Mouse (Mus musculus): Measurements from ENCODE around the gene Tnfsf12.

Tnfsf12 gene

DNA sequence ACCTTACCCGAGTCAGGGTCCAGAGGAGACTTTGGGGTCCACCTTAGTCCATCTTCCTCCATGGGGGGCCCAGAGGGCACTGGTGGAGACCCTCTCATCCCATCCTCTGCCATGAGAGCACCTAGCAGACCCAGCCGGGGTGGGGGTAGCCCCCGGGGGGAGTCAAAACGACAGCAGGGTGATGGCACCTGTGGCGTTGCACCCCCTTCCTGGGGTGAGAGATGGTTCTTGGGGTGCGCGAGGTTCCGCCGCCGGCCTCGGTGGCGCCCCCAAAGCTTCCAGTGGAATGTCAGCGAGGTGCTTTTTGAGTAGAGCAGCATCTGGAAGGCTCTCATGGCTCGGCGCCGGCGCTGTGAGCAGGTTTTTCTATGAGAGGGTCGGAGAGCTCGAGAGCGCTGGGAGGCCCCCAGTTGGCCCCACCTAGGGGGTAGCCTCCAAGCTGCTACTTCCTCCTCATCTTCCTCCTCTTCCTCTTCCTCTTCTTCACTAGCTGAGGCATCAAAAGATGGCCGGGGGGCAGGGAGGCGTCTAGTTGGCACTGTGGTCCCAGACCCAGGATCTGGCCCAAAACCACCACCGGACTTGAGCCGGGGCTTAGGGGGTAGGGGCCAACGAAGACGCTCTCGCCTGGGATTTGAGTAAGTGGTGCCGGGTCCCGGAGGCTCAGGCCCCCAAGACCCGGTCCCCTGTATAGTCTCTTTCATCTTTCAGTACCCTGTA is 15.4 kb downstream of the Tnfsf12 start:
- DNase-seq, result no peak

DNA sequence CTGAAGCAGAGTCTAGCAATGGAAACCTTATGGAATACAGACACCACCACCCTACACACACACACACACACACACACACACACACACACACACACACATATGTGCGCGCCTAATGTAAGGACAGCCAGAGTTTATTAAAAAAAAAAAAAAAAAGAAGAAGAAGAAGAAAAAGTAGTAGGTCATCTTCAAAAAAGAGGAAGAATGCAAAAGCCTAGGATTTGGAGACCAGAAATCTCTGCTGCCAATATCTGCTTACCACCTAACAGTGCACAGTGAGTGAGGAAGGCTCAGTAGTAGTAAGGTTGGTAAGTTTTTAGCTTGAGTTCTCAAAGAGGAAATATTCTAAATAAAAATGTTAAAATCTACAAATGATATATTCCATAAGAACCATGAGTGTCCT is 16.5 kb downstream of the Tnfsf12 start:
- no peak for DNase-seq

DNA sequence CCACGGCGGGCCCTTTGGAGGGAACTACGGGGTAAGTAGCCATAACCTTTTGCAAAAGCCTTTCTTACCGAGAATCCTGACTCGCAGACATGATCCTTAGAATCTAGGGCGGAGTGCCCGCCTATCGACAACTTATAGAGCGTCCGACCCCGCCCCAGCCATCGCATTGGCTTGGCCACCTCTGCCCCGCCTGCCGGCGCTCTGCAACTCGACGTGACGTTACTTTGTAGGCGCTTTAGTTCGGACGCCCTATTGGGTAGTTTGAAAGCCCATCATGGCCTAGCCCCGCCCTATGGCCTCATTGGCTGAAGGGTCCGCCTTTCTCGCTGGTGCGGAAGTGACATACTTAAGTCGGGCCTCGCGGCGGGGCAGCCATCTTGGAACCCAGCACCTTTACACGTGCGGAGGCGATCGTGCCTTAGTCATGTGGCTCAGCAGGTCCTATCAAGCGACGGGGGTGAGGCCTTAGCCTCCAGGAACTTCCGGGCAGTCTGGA is 23.4 kb downstream of the Tnfsf12 start, which contains the start of gene Eif4a1:
TSS of gene Eif4a1 (minus strand) at position 213 of the 496 bp plus-strand sequence.
- DNase-seq, result peak; percentile 98

DNA sequence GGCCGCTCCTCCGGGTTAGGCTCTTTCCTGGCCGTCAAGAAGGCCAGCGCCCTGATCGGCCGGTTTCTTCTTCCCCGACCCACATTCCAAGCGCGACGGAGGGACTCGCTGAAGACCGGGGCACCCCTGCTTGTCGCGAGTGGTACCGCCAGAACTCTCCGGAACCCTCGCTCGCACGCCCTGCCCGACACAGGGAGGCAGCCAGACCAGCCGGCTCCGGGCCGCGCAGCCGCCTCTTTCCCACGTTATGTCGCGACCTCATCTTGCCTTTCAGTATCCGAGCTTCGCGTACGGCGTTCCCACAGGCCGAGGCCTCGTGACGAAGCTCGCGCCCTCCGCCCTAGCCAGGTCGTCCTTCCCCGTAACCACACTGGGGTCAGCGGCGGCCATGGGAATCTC is 23.9 kb downstream of the Tnfsf12 start:
- no peak for DNase-seq

DNA sequence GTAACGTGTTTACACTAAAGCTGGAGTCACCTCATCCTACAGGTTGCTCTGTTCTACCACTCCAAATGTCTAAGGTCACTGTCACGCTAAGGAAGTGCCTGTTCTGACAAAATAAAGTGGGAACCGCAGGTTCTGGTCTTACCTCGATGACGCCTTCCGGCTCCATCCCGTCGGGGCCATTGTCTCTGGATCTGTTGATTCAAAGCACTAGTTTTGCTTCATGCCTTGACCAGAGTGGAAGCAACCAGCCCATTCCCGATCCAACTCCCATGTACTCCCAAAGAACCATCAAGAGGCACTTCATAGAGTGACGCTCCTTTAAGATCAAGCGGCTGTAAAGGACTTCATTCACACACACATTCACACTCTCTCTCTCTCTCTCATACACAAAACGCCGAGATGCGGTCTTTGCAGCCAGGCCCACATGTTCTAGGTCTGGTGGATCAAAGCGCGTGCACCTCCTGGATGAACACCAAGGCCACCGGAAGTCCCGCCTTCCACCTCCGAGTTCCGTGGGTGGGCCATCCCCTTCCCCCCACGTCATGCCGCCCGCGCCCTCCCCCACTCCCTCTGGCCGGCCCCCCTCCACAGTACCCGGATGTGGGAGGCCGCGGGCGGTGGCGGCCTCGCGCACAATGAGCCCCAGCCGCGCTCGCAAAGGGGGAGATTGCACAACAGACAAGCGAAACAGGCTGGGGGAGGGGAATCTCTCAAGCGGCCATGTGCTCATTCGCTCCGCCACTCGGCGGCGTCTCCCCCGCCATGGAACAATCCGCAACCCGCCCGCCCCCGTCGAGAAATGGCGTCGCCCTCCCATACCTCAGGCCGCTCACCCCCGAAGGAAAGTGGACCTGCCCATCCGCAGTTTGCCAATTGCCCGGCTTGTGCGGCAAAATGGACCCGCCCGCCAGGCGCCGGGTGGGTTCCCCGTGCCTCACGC is 24.6 kb downstream of the Tnfsf12 start:
- peak; percentile 96 for DNase-seq

DNA sequence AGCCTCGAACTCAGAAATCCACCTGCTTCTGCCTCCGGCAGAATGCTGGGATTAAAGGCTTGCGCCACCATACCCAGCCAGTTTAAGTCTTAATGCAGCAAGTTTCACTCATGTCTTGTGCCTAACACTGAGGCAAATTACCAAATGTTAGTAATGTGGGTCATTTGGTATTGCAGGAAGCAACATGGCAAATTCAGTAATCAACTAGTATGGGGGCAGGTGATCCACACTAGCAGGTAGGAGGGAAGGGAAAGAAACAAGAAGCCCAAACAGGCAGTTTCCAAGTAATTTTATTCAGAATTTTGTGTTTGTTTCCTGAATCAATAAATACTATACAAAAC is 29.0 kb downstream of the Tnfsf12 start:
- no peak for DNase-seq

DNA sequence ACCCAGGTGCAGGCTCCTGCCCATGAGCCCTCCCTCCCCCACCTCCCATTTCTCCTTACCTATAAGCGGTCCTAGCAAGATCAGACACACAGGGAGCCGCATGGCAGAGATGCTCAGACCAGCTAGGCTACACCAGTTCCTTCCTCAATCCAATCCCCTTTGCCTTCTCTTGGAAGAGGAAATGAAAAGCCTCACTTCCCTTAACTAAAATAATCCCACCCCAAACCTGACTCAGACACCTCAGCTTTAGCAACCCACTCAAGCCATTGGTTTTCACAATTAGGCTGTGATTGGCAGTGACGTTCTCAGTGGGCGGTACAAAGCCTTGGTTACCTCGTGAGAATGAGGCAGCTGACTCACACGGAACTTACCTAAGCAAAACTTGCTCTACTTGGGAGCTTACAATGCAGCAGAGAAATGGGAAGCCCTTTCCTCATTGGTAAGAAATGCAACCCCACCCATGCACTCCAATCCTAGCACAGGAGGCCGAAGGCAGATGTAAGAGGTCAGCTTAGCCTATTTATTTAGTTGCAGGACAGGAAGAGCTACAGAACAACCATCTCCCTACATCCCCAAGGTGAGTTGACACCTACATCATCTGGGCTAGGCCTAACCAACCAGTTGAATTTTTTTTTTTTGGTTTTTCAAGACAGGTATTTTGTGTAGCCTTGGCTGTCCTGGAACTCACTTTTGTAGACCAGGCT is 29.5 kb downstream of the Tnfsf12 start, which contains the start of gene Cd68:
TSS of gene Cd68 (minus strand) at position 193 of the 704 bp plus-strand sequence.
- DNase-seq, result no peak

DNA sequence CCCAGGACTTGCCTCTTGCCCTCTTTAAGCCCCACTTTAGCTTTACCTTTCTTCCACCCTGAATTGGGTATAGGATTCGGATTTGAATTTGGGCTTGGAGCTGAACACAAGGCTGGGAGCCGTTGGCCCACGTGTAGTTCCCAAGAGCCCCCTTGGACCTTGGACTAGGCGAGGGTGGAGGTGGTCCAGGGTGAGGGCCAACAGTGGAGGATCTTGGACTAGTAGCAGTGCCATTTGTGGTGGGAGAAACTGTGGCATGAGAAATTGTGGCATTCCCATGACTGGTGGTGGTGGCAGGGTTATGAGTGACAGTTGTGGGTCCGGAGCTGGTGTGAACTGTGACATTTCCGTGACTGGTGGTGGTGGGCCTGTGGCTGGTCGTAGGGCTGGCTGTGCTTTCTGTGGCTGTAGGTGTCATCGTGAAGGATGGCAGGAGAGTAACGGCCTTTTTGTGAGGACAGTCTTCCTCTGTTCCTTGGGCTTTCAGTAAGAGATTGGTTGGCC is 30.1 kb downstream of the Tnfsf12 start:
- no peak for DNase-seq

DNA sequence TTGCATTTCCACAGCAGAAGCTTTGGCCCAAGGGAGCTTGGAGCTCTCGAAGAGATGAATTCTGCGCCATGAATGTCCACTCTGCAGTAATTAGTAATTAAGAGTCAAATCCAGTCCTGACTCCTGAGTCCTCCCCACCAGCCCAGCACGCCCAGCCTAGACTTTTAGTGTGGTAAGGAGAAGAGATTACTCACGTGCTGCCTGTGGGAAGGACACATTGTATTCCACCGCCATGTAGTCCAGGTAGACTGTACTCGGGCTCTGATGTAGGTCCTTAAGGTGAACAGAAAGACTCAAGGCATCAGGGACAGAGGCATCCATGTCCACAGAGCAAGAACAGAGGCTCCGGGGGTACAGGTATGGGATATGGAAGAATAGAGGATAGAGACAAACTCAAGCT is 30.8 kb downstream of the Tnfsf12 start:
- no peak for DNase-seq

DNA sequence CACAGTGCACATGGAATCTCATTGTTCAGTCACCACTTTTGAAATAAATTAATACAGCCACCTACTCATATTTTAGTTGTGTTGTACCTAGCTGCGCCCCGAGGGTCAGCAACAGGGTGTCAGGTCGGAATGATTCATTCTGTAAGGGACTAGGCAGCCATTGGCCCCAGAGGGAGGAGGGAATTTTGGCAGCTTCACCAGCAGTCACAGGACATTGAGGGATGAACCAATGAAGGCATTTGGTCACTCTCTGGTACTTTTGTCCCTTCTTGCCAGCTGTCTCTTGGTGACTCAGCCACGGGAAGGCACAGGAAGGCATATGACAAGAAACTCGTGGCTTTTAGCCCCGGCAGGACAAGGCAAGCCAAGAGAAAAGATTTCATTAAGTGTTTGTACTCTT is 31.9 kb downstream of the Tnfsf12 start:
- DNase-seq, result no peak

DNA sequence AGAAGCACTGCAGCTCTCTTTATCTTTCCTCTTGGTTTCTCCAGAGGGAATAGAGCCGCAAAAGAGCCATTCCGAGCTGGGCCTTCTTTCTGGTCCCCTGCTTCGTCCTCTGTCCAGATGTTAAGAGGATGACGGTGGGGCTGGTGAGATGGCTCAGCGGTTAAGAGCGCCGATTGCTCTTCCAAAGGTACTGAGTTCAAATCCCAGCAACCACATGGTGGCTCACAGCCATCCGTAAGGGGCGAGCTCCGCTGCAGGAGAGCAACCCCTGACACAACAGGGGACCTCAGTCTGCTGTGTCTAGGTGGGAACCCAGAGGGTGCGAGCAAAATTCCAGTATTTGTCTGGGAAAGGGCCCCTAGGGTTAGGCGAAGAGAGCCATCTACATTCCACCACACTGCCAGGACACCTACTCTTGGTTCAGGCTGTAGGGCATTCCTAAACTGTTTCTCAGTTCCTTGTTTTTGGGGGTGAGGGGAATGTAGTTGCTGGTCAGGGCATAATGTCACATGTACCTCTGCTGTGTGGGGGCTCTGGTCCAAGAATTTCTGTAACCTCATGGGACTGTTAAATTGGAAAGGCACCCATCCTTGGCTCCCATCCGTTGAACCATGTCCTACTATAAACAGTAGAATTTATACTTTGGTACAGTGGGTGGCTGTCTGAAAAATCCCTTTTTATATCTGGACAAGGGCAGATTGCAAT is 32.5 kb downstream of the Tnfsf12 start:
- no peak for DNase-seq

DNA sequence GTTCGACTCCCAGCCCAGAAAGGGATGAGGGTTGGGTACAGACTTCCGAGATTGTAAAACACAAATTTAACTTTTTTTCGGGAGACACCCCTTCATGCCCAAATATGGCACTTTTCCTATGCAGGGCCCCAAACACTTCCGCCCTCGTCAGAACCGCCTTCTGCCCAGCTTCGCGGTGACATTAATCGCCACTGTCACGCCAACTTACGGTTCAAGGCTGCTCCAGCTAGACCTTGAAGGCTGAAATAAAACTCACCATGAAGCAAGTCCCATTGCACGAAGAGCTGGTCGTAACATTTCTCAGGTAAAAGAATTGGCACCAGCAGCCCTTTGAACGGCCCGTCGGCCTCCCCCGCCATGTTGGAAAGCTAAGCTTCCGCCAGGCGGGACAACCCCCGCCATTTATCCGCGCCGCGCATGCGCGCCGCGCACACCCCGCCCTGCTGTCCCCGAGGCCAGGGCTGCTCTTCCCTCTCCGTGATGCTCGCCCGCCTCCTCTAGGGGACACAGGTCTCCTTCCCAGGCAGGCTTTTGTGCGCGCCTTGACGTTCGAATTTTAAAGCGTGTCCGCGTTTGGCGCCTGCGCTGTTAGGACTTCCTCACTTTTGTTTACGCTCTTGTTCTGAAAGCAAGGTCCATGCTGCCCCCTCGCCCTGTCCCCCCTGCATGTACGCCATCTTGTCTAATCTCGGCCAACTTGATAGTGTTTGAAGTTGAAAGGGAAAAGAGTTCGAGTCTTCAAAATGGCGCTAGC is 33.3 kb downstream of the Tnfsf12 start, which contains the start of gene Mpdu1:
TSS of gene Mpdu1 (minus strand) at position 430 of the 754 bp plus-strand sequence.
- peak; percentile 91 for DNase-seq

DNA sequence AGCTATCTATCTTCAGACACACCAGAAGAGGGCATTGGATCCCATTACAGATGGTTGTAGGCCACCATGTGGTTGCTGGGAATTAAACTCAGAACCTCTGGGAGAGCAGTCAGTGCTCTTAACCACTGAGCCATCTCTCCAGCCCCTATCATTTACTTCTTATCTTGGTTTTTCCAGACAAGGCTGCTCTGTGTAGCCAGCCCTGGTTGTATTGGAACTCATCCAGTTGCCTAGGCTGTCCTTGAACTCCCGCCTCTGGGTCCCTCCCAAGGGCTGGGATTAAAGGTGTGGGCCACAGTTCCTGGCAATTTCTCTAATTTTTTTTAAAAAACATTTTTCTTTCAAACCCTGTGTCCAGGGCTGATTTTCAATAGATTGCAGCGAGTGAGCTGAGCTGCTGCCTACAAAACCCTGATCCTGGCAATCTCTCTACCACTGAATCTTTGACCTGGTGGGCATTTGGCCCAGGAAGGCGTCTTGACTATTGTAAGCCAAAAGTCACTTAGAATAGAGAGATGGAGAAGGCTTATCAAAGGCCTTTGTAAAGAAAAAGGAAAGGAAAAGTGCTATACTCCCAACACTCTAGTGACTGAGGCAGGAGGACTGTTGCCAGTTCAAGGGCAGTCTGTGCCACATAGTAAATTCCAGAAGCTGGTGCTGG is 34.3 kb downstream of the Tnfsf12 start:
- no peak for DNase-seq

DNA sequence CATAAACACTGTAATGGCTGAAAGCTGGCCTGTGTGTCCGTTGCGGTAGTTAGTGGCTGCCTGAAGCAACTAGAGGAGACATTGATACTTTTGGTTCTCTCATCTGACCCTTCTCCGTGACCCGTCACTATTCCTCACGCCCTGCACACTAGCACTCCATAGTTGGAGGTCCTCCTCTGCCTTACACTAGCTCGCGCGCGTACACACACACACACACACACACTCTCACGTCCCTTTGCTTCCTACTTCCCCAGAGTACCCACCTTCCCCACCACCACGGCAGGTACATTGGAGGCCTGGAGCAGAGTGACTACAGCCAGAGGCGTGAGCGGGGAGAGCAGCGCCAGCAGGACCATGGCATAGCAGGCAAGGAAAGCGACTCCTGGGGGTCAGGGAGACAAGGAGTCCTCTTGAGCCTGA is 38.2 kb downstream of the Tnfsf12 start:
- DNase-seq, result no peak

DNA sequence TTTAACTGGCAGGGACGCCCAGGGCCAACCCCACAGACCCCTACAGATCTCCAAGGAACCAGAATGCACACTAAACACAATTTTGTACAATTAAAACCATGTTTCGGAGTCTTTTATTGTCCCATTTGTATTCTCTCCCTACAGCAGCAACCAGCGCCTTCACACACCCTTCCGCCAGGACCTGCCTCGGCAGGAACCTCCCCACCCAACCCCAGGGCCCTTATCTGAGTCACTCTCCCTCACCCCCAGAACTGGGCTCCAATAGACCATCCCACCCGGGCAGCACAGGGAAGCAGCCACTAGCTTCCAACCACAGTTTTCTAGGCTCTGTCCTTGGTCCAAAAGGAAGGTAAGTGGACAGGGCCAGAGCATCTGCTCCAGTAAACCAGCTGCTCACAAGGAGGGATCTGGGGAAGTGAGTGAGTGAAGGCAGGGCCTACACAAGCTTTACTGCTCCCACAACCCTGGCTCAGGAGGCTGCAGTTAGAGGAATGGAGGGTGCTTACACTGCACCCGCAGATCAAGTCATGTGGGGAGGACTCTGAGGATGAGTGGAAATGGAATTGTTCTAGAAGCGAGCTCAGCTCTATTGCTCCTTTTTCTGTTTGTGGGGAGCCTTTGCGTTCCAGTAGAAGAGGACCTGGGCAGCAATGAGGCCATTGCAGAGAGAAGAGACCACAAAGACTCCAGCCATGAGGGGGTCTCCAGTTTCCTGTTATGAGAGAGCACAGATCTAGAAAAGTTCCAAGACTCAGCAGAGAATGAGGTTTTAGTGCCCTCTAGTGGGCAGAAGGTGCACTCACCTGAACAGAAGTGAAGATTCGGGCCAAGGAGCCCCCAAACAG is 38.8 kb downstream of the Tnfsf12 start:
- DNase-seq, result peak; percentile 43

DNA sequence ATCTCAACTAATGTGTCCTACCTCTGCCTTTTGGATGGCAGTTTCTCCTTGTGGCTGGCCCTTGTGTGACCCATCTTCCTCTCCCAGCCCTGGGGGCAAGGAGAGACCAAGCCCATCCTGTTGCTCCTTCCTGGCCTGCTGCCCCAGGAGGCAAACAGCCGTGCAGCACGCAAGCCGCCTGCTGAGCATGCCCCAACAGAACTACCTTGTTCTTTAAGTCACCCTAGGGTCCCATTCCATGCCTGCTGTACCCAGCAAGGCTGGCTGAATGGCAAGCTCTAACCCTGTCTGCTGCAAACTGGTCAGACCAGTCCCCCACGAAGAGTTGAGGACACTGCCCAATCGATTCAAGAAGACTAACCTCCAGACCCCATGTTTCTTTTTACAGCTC is 39.6 kb downstream of the Tnfsf12 start:
- no peak for DNase-seq

DNA sequence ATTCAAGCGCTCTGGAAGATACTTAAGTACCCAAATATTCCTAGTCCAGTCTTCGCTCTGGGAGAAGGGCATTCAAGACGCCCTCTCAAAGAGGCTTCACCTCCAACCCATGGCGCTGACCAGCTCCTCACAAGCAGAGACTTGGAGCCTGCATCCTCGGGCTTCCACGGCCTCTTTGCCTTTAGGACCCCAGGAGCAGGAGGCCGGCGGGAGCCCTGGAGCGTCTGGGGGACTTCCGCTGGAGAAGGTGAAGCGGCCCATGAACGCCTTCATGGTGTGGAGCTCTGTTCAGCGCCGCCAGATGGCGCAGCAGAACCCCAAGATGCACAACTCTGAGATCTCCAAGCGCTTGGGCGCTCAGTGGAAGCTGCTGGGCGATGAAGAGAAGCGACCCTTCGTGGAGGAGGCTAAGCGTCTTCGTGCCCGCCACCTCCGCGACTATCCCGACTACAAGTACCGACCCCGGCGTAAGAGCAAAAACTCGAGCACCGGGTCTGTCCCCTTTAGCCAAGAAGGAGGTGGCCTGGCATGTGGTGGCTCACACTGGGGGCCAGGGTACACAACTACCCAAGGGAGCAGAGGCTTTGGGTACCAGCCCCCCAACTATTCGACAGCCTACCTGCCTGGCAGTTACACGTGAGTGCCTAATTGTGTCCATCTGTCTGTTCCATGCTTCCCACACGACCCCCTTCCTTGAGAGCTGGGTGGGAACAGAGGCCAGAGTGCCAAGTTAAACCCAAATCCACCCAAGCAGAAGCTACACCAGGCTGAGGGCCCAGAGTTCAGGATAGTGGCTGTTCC is 40.2 kb downstream of the Tnfsf12 start, which contains the start of gene Sox15:
TSS of gene Sox15 (plus strand) at position 51 of the 801 bp plus-strand sequence.
- peak; percentile 76 for DNase-seq

DNA sequence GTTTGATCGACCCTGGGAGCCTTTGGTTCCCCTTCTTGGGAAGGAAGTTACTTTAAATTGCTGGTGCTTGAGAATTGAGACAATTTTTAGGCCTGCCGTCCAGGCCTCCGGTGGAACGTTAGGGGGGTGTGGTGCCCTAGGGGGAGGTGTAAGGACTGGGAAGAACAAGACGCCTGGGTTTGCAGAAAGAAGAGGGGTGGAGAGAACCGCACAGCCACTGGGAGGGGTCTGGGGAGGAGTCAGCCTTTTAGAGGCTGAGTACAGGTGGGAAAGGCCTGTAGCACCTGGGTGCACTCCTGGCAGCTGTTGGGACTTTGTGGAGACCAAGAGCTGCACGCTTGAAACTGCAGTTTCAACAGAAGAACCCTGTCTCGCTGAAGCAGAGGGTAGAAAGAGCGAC is 40.9 kb downstream of the Tnfsf12 start:
- no peak for DNase-seq

DNA sequence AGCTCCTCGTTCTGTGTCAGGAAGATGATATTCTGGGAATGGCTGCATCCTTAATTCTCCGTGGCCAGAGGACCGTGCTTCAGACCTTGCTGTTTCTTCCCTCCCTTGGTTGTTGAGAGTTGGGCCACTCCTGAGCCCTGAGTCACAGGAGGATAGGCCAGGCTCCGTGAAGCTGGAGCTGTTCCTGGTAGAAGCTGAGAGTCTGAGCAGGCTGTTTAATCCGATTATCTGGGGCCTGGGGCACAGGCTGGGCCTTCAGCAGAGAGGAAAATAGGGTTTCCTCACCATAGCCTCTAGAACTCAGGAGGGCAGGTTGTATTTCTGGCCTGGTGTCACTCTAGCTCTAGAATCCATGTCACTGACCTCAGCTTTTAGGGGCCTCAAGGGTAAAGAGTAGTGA is 42.2 kb downstream of the Tnfsf12 start:
- no peak for DNase-seq

Data from right cerebral cortex, postnatal 4 days (tissue).